Mouse (Mus musculus): ENCODE data around the gene Trio.

GRCm38 (mm10) chr15:27913013-27913412 lies 112.6 kb downstream of the Trio start:
- no peak for TF ChIP-seq CTCF (IDR thresholded peaks at IDR 0.05; ENCODE audit: low read depth, low read length)
- TF ChIP-seq GATA1 (IDR thresholded peaks at IDR 0.05; ENCODE audit: borderline replicate concordance, low read length), result no peak
- TF ChIP-seq TAL1 (conservative IDR thresholded peaks at IDR 0.05; ENCODE audit: low read depth, low read length), result no peak

All from G1E (cell line).